Mouse (Mus musculus) CH12.LX (cell line): ENCODE results near the gene Adarb1. TPM values are rescaled to one million over a fixed set of nuclear protein-coding genes. Genes with fewer than 3 reads are reported as not detected.

Source experiments
- DNase-seq: peaks from one replicate; pipeline ENCODE4 v3.0.0-alpha.2; 2013; ENCODE audit errors: extremely low read depth
- H3K27ac ChIP-seq: 2 replicates; pipeline ENCODE4 v1.5.1; 2012; ENCODE audit warnings: low read depth, mild to moderate bottlenecking, control low read depth, moderate library complexity; ENCODE audit not compliant: insufficient read depth
- H3K27me3 ChIP-seq: replicated peaks from 2 replicates; pipeline ENCODE3; 2012; ENCODE audit warnings: inconsistent platforms
- H3K36me3 ChIP-seq, 2 experiments: replicated peaks in 1 of 2; 2 replicates each; pipeline versions ENCODE3 to v1.6.1; 2012; ENCODE audit warnings: inconsistent platforms in 1 of 2, low read length in 1 of 2, mild to moderate bottlenecking in 1 of 2, mixed read lengths in 1 of 2, moderate library complexity in 1 of 2; ENCODE audit not compliant: control insufficient read depth in 1 of 2, insufficient read depth in 1 of 2
- H3K4me1 ChIP-seq, 2 experiments: 2 replicates each; pipeline ENCODE4 v1.6.1; 2012; ENCODE audit warnings: inconsistent platforms in 1 of 2, moderate library complexity in 1 of 2; ENCODE audit not compliant: insufficient read depth in 2 of 2, control insufficient read depth in 1 of 2
- H3K4me2 ChIP-seq: 2 replicates; pipeline ENCODE4 v1.6.1; 2012; ENCODE audit warnings: low read depth, mild to moderate bottlenecking, control low read depth; ENCODE audit not compliant: poor library complexity, insufficient read depth, severe bottlenecking
- H3K4me3 ChIP-seq, 3 experiments: fragments of 150-350 bp in 1 of 3; sonication (generic) in 1 of 3; replicated peaks in 1 of 3; 2 replicates each; pipeline versions ENCODE3 to v1.5.1; 2011 to 2012; ENCODE audit warnings: low read depth in 2 of 3, low read length in 2 of 3, mild to moderate bottlenecking in 2 of 3, moderate library complexity in 2 of 3, control low read depth in 1 of 3, improper control_type of control experiment in 1 of 3, inconsistent platforms in 1 of 3, mixed read lengths in 1 of 3; ENCODE audit not compliant: poor library complexity in 1 of 3
- H3K79me2 ChIP-seq: replicated peaks from 2 replicates; pipeline ENCODE4 v1.6.1; 2012; ENCODE audit warnings: mild to moderate bottlenecking, moderate library complexity; ENCODE audit not compliant: control insufficient read depth, poor library complexity, insufficient read depth, severe bottlenecking; ENCODE audit errors: extremely low read depth
- H3K9ac ChIP-seq: 2 replicates; pipeline ENCODE4 v1.6.1; 2012; ENCODE audit warnings: low read depth, mild to moderate bottlenecking, control low read depth, moderate library complexity; ENCODE audit not compliant: insufficient read depth
- H3K9me3 ChIP-seq: replicated peaks from 2 replicates; pipeline ENCODE3; 2012; ENCODE audit warnings: low read length, inconsistent platforms, mixed read lengths
- BHLHE40 ChIP-seq: IDR thresholded peaks from 2 replicates; pipeline ENCODE4 v1.6.1; 2011; ENCODE audit warnings: mild to moderate bottlenecking, low read depth, low read length, improper control_type of control experiment
- CHD1 ChIP-seq: IDR thresholded peaks from 2 replicates; pipeline ENCODE4 v1.6.1; 2012; ENCODE audit warnings: low read depth, low read length, improper control_type of control experiment, inconsistent platforms
- CHD2 ChIP-seq: IDR thresholded peaks from 2 replicates; pipeline ENCODE4 v1.6.1; 2011; ENCODE audit warnings: low read length, improper control_type of control experiment
- E2F4 ChIP-seq: IDR thresholded peaks from 2 replicates; pipeline ENCODE4 v1.6.1; 2011; ENCODE audit warnings: low read depth, low read length, improper control_type of control experiment; ENCODE audit not compliant: insufficient replicate concordance
- ETS1 ChIP-seq: conservative IDR thresholded peaks from 2 replicates; pipeline ENCODE4 v1.6.1; 2012; ENCODE audit warnings: low read depth, mild to moderate bottlenecking, inconsistent platforms, low read length, improper control_type of control experiment, moderate library complexity
- HCFC1 ChIP-seq: IDR thresholded peaks from 2 replicates; pipeline ENCODE4 v1.6.1; 2012; ENCODE audit warnings: low read depth, mild to moderate bottlenecking, inconsistent platforms, low read length, improper control_type of control experiment
- JUN ChIP-seq: IDR thresholded peaks from 2 replicates; pipeline ENCODE4 v1.6.1; 2011; ENCODE audit warnings: low read depth, mild to moderate bottlenecking, low read length, improper control_type of control experiment, moderate library complexity; ENCODE audit not compliant: insufficient read depth
- MAFK ChIP-seq: IDR thresholded peaks from 2 replicates; pipeline ENCODE4 v1.6.1; 2011; ENCODE audit warnings: low read length, improper control_type of control experiment; ENCODE audit not compliant: insufficient replicate concordance
- MEF2A ChIP-seq: IDR thresholded peaks from 2 replicates; pipeline ENCODE4 v1.6.1; 2014; ENCODE audit warnings: low read depth, mild to moderate bottlenecking, inconsistent platforms, low read length, improper control_type of control experiment, borderline replicate concordance
- MXI1 ChIP-seq: IDR thresholded peaks from 2 replicates; pipeline ENCODE4 v1.6.1; 2011; ENCODE audit warnings: mild to moderate bottlenecking, low read depth, low read length, improper control_type of control experiment
- MYC ChIP-seq: IDR thresholded peaks from 2 replicates; pipeline ENCODE4 v1.6.1; 2011; ENCODE audit warnings: low read depth, mild to moderate bottlenecking, improper control_type of control experiment, low read length
- NELFE ChIP-seq: IDR thresholded peaks from 2 replicates; pipeline ENCODE4 v1.6.1; 2011; ENCODE audit warnings: low read depth, low read length, improper control_type of control experiment
- NRF1 ChIP-seq: IDR thresholded peaks from 2 replicates; pipeline ENCODE4 v1.6.1; 2014; ENCODE audit warnings: low read depth, mild to moderate bottlenecking, inconsistent platforms, low read length, improper control_type of control experiment, moderate library complexity
- RAD21 ChIP-seq: IDR thresholded peaks from 2 replicates; pipeline ENCODE4 v1.6.1; 2011; ENCODE audit warnings: low read depth, mild to moderate bottlenecking, low read length, improper control_type of control experiment, moderate library complexity
- SIN3A ChIP-seq: IDR thresholded peaks from 2 replicates; pipeline ENCODE4 v1.6.1; 2012; ENCODE audit warnings: low read length, improper control_type of control experiment, inconsistent platforms
- USF1 ChIP-seq: IDR thresholded peaks from 2 replicates; pipeline ENCODE4 v1.6.1; 2014; ENCODE audit warnings: low read depth, mild to moderate bottlenecking, inconsistent platforms, low read length, improper control_type of control experiment
- ZC3H11A ChIP-seq: IDR thresholded peaks from 2 replicates; pipeline ENCODE4 v1.6.1; 2012; ENCODE audit warnings: low read depth, mild to moderate bottlenecking, inconsistent platforms, low read length, improper control_type of control experiment
- ZKSCAN1 ChIP-seq: IDR thresholded peaks from 2 replicates; pipeline ENCODE4 v1.6.1; 2012; ENCODE audit warnings: low read depth, inconsistent platforms, low read length, improper control_type of control experiment, borderline replicate concordance
- ZMIZ1 ChIP-seq: IDR thresholded peaks from 2 replicates; pipeline ENCODE4 v1.6.1; 2012; ENCODE audit warnings: low read depth, mild to moderate bottlenecking, inconsistent platforms, low read length, improper control_type of control experiment
- dilution Hi-C: fragments of 300-500 bp; cut with MboI; formaldehyde crosslinking; loops from 2 replicates; pipeline ENCODE4 v1.14.3; 2020; ENCODE audit warnings: low sequenced_read_pairs; ENCODE audit not compliant: extremely low pct_unique_long_range_greater_than_20kb, extremely low pct_ligation_motif_present
- in situ Hi-C: fragments of 300-500 bp; cut with MboI; formaldehyde crosslinking; loops from 3 replicates; pipeline ENCODE4 v1.14.3; 2019; ENCODE audit warnings: low sequenced_read_pairs, low pct_ligation_motif_present, low pct_unique_long_range_greater_than_20kb, mixed read lengths
- polyA plus RNA-seq: library from polyadenylated mRNA; unstranded; fragments of >175 nt; gene quantifications from 2 replicates; pipeline ENCODE4 v1.2.1, GENCODE M21; 2012; ENCODE audit warnings: low read depth; ENCODE audit not compliant: insufficient read length
- total RNA-seq, 2 experiments: library from RNA; depleted of rRNA; stranded (reverse); fragments of 300-350 nt in 1 of 2; fragments of >200 nt in 1 of 2; gene quantifications; 2 replicates each; pipeline ENCODE4 v1.2.3; 2012 to 2014

Gene Adarb1
- total and polyA plus RNA-seq, 3 experiments = 1.7 to 3.5 (median 2.4) TPM

DNA sequence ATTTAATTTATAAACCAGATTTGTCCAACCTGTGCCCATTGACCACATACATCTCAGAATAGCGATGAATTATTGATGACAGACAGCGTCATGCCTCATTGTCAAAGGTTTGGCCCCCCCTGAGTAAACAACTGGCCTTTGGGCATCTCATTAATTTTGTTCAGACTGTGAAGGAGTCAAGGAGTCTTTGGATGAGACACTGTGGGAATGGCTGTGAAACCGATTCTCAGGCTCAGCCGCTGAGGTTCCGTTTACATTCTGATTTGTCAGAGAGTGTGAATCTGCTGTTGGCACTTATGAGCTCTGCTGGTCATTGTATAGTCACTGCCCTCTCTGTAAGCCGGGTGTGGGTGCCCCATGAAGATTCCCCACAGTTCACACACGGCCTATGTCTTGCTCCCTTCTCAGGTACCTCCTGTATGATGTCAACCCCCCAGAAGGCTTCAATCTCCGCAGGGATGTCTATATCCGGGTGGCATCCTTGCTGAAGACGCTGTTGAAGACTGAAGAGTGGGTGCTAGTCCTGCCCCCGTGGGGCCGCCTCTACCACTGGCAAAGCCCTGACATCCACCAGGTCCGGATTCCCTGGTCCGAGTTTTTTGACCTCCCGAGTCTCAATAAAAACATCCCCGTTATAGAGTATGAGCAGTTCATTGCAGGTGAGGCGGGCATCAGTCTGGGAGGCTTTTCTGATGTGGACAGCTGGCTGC, 157.7 kb downstream of the Adarb1 start:
- peak overlapping the region; percentile 89; the same call in 1 of the 2 replicates for H3K9ac ChIP-seq
- DNase-seq = no peak
- TF ChIP-seq NELFE (no peak), CHD2 (no peak), E2F4 (no peak), ETS1 (no peak), BHLHE40 (no peak), SIN3A (no peak), USF1 (no peak), MAFK (no peak), RAD21 (no peak), NRF1 (no peak), JUN (no peak), CHD1 (no peak), ZC3H11A (no peak), MXI1 (no peak), MYC (no peak), HCFC1 (no peak), ZKSCAN1 (no peak), MEF2A (no peak), ZMIZ1 (no peak)
- peaks cover 36 to 49% of the 10 kb centered on the region in 2 experiments for H3K36me3 ChIP-seq
- H3K27me3 ChIP-seq = peaks cover 25% of the 10 kb centered on the region
- in situ Hi-C loops (no loop called here), dilution Hi-C loops (no loop called here)
- no peak overlapping the region for H3K27ac ChIP-seq
- H3K79me2 ChIP-seq = peaks cover 2% of the 10 kb centered on the region; the same call in 1 of the 2 replicates
- H3K4me1 ChIP-seq = peaks cover 0 to 15% of the 10 kb centered on the region in 2 experiments; a peak in 2 of 4 replicates
- H3K9me3 ChIP-seq = no peaks in the 10 kb centered on the region
- 0 out of 2 replicates have a peak overlapping the region, but pooled peaks have one; percentile 17 for H3K4me2 ChIP-seq
- H3K4me3 ChIP-seq = peak overlapping the region in 2 of 3 experiments; percentile 68 to 93
